Mouse (Mus musculus): Measurements from ENCODE around the gene Vwa3b.

- no peak for TF ChIP-seq POLR2A (IDR thresholded peaks at IDR 0.05; ENCODE audit: low read depth, low read length)
- TF ChIP-seq CTCF (IDR thresholded peaks at IDR 0.05; ENCODE audit: extremely low read depth, insufficient read length, insufficient replicate concordance, low read depth, low read length), result no peak
Observed at GRCm38 (mm10) chr1:36994296-36994695, 32.1 kb upstream of the Vwa3b start.
